Mouse (Mus musculus): ENCODE results near the gene Tpk1.
"Not testable (repeated sequence)": the region's sequence is repeated elsewhere in the genome, so short reads cannot be mapped to it uniquely, and the experiment has no call there.

The Tpk1 gene

GRCm38 (mm10) chr6:43522046-43522445 is 144.0 kb downstream of the Tpk1 start:
- DNase-seq (ENCODE audit: low spot score in 2 of 2): no peak

- no peak for DNase-seq (ENCODE audit: low spot score in 2 of 2)
Observed at GRCm38 (mm10) chr6:43520218-43520617, 145.9 kb downstream of the Tpk1 start.

GRCm38 (mm10) chr6:43518378-43518777 is 147.7 kb downstream of the Tpk1 start:
- no peak for DNase-seq (ENCODE audit: low spot score in 2 of 2)

GRCm38 (mm10) chr6:43517316-43517655 is 148.8 kb downstream of the Tpk1 start:
- no peak for DNase-seq (ENCODE audit: low spot score in 2 of 2)

- DNase-seq (ENCODE audit: low spot score in 2 of 2): no peak
Observed at GRCm38 (mm10) chr6:43516593-43517315, 149.3 kb downstream of the Tpk1 start.

- DNase-seq (ENCODE audit: low spot score in 2 of 2): not testable (repeated sequence)
Observed at GRCm38 (mm10) chr6:43506686-43507385, 159.2 kb downstream of the Tpk1 start.

- DNase-seq (ENCODE audit: low spot score in 2 of 2): no peak
Observed at GRCm38 (mm10) chr6:43504609-43505230, 161.4 kb downstream of the Tpk1 start.

GRCm38 (mm10) chr6:43492367-43492766 is 173.7 kb downstream of the Tpk1 start:
- DNase-seq (ENCODE audit: low spot score in 2 of 2): no peak

GRCm38 (mm10) chr6:43486691-43487090 is 179.4 kb downstream of the Tpk1 start:
- DNase-seq (ENCODE audit: low spot score in 2 of 2): no peak

- no peak for DNase-seq (ENCODE audit: low spot score in 2 of 2)
Observed at GRCm38 (mm10) chr6:43480687-43481086, 185.4 kb downstream of the Tpk1 start.

GRCm38 (mm10) chr6:43478810-43479209 is 187.3 kb downstream of the Tpk1 start:
- no peak for DNase-seq (ENCODE audit: low spot score in 2 of 2)

- no peak for DNase-seq (ENCODE audit: low spot score in 2 of 2)
Observed at GRCm38 (mm10) chr6:43476406-43476805, 189.7 kb downstream of the Tpk1 start.

- no peak for DNase-seq (ENCODE audit: low spot score in 2 of 2)
Observed at GRCm38 (mm10) chr6:43475921-43476320, 190.2 kb downstream of the Tpk1 start.

GRCm38 (mm10) chr6:43471556-43471955 is 194.5 kb downstream of the Tpk1 start:
- no peak for DNase-seq (ENCODE audit: low spot score in 2 of 2)

- no peak for DNase-seq (ENCODE audit: low spot score in 2 of 2)
Observed at GRCm38 (mm10) chr6:43468821-43469594, 197.1 kb downstream of the Tpk1 start.

GRCm38 (mm10) chr6:43462849-43463369 is 203.2 kb downstream of the Tpk1 start:
- DNase-seq (ENCODE audit: low spot score in 2 of 2): no peak

- DNase-seq (ENCODE audit: low spot score in 2 of 2): no peak
Observed at GRCm38 (mm10) chr6:43462189-43462848, 203.8 kb downstream of the Tpk1 start.

- no peak for DNase-seq (ENCODE audit: low spot score in 2 of 2)
Observed at GRCm38 (mm10) chr6:43459082-43459481, 207.0 kb downstream of the Tpk1 start.

- no peak for DNase-seq (ENCODE audit: low spot score in 2 of 2)
Observed at GRCm38 (mm10) chr6:43457989-43458388, 208.1 kb downstream of the Tpk1 start.

GRCm38 (mm10) chr6:43449498-43449897 is 216.6 kb downstream of the Tpk1 start:
- no peak for DNase-seq (ENCODE audit: low spot score in 2 of 2)

- DNase-seq (ENCODE audit: low spot score in 2 of 2): no peak
Observed at GRCm38 (mm10) chr6:43445856-43446255, 220.2 kb downstream of the Tpk1 start.
